Mouse (Mus musculus): Measurements from ENCODE around the gene Sh3bgrl2. TPM values are rescaled to one million over a fixed set of nuclear protein-coding genes. Genes with fewer than 3 reads are reported as not detected.

The Sh3bgrl2 gene
- polyA plus RNA-seq, 1 experiment from 2014 or later: 24.7 TPM

DNA sequence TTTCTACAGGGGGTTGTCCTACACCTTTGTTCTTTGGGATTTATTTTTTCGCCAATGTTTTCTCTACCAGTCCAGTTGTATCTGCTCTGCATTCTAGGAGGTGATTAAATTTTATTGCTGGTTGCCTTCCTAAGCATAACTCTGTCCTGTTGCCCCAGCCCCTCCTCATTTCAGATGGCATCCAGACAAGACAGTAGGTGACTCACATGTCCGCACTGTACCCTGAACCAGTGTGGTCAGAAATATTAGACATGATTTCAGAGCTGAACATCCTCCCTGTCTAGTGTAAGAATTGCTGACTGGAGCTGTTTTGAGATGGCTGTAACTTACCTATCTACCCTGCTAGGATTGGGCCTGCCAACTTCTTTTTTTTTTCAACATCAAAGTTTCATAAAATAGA, 40.9 kb downstream of the Sh3bgrl2 start:
- Histone ChIP-seq H3K4me1 (ENCODE audit: control insufficient read depth, insufficient read depth, low read length) (peaks cover 10% of the 10 kb centered on the region; the same call in 1 of the 2 replicates), H3K4me2 (replicated peaks; ENCODE audit: low read depth, low read length) (no peak overlapping the region), H3K9ac (replicated peaks; ENCODE audit: low read depth, low read length) (no peak overlapping the region), H3K36me3 (ENCODE audit: control insufficient read depth, insufficient read depth, low read length) (no peaks in the 10 kb centered on the region), H3K4me3 (ENCODE audit: low read depth, low read length) (no peak overlapping the region), H3K27ac (ENCODE audit: low read length) (no peak overlapping the region), H3K27me3 (ENCODE audit: control insufficient read depth, insufficient read depth, low read length) (no peaks in the 10 kb centered on the region), H3K9me3 (ENCODE audit: control insufficient read depth, low read depth, low read length) (no peaks in the 10 kb centered on the region)
- no peak for ATAC-seq (ENCODE audit: insufficient number of reproducible peaks, insufficient read depth, low FRiP score, low read depth)
- WGBS: 88% methylated on average over 2 of the region's 2 CpGs

DNA sequence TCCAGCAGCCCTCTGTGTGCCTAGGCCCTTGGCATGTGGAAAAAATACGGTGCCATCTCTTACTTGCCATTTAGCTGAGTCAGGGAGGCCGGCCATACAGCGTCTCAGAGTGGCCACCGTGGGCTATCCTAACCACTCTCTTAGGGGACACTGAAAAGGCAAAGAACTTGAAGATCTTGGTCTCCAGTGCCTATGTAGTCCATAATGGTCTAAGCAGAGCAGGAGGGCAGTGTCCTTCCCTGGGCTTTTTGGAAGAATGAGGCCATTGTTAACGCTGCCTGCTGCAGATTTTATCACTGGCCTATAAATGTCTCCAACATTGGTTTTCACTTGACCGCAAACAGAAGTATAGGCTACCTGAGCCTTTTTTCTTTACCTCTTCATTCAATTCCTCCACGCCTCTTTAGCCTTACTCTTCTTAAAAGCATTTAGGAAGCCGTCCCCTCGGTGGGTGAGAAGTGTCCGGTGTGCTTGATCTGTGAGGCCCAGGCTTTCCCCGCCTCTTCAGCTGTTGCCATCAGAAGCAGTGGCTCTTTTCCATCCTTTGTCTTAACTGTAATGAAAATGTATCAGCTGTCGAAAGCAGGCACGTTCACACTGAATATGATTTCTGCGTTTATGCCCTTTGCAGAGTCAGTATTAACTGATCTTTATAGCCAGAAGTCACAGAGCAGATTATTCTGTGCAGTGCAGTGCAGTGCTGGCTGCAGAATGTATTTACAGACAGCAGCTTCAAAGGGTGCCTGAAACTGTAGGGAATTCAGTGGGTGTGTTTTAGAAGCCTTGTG, 41.7 kb downstream of the Sh3bgrl2 start:
- Histone ChIP-seq H3K4me2 (replicated peaks; ENCODE audit: low read depth, low read length) (no peak overlapping the region), H3K4me3 (ENCODE audit: low read depth, low read length) (no peak overlapping the region), H3K4me1 (ENCODE audit: control insufficient read depth, insufficient read depth, low read length) (peaks cover 10% of the 10 kb centered on the region; the same call in 1 of the 2 replicates), H3K9me3 (ENCODE audit: control insufficient read depth, low read depth, low read length) (no peaks in the 10 kb centered on the region), H3K27me3 (ENCODE audit: control insufficient read depth, insufficient read depth, low read length) (no peaks in the 10 kb centered on the region), H3K36me3 (ENCODE audit: control insufficient read depth, insufficient read depth, low read length) (no peaks in the 10 kb centered on the region), H3K27ac (ENCODE audit: low read length) (no peak overlapping the region), H3K9ac (replicated peaks; ENCODE audit: low read depth, low read length) (no peak overlapping the region)
- 49% methylated on average over 14 of the region's 14 CpGs for WGBS
- ATAC-seq (ENCODE audit: insufficient number of reproducible peaks, insufficient read depth, low FRiP score, low read depth): no peak

DNA sequence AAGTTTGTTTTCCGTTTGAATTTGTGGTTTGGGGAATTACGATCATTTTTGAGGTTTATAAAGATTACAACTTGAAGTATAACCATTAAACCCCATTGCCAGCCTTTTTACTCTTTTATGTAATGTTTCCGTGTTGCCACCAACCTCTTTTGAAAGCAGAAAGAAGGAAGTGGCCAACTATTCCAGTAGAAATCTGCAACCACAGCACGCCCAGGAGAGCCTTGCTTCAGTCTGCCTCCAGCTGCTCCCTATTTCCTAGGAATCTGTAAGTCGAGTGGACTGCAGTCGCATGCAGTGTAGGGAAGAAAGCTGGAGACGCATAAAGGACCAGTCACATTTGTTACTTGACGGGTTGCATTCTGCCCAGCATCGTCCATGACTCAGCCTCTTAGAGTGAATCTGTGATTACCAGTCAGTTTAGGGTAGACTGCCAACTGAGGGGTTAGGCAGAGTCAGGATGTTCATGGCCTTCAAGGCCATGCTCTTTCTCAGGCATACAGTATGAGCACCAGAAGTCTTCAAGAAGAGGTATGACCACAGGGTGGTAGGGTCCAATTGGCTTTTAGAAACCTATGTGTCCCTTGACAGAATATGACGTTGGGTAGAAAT, 43.8 kb downstream of the Sh3bgrl2 start:
- Histone ChIP-seq H3K9me3 (ENCODE audit: control insufficient read depth, low read depth, low read length) (no peaks in the 10 kb centered on the region), H3K4me3 (ENCODE audit: low read depth, low read length) (no peak overlapping the region), H3K27me3 (ENCODE audit: control insufficient read depth, insufficient read depth, low read length) (no peaks in the 10 kb centered on the region), H3K4me2 (replicated peaks; ENCODE audit: low read depth, low read length) (no peak overlapping the region), H3K36me3 (ENCODE audit: control insufficient read depth, insufficient read depth, low read length) (no peaks in the 10 kb centered on the region), H3K9ac (replicated peaks; ENCODE audit: low read depth, low read length) (no peak overlapping the region), H3K27ac (ENCODE audit: low read length) (no peak overlapping the region), H3K4me1 (ENCODE audit: control insufficient read depth, insufficient read depth, low read length) (peaks cover 10% of the 10 kb centered on the region; the same call in 1 of the 2 replicates)
- ATAC-seq (ENCODE audit: insufficient number of reproducible peaks, insufficient read depth, low FRiP score, low read depth): no peak
- WGBS: 88% methylated on average over 10 of the region's 10 CpGs

DNA sequence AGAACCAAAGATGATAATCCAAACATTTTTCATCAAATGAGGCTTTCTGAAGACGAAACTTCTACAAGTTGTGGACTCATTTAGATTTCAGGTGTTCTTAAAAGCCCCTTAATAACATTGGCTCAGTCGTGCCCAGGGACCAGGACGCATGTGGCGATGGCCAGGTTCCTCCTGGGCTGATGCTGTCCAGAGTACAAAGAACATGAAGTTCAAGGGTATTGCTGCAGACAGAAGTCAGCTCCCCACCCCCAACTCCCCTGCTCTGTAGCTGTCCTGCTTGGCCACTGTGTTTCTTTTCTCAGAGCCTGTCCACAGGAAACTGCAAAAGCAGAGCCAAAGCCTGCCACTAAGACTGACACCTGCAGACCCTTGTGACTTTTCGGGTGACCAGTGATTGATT, 45.7 kb downstream of the Sh3bgrl2 start:
- no peaks in the 10 kb centered on the region for H3K27me3 ChIP-seq (ENCODE audit: control insufficient read depth, insufficient read depth, low read length)
- no peak overlapping the region for H3K4me3 ChIP-seq (ENCODE audit: low read depth, low read length)
- no peaks in the 10 kb centered on the region for H3K9me3 ChIP-seq (ENCODE audit: control insufficient read depth, low read depth, low read length)
- no peak overlapping the region for H3K9ac ChIP-seq (replicated peaks; ENCODE audit: low read depth, low read length)
- H3K36me3 ChIP-seq (ENCODE audit: control insufficient read depth, insufficient read depth, low read length): no peaks in the 10 kb centered on the region
- WGBS: 86% methylated on average over 5 of the region's 5 CpGs
- no peak overlapping the region for H3K27ac ChIP-seq (ENCODE audit: low read length)
- H3K4me2 ChIP-seq (replicated peaks; ENCODE audit: low read depth, low read length): no peak overlapping the region
- peaks cover 10% of the 10 kb centered on the region; the same call in 1 of the 2 replicates for H3K4me1 ChIP-seq (ENCODE audit: control insufficient read depth, insufficient read depth, low read length)
- no peak for ATAC-seq (ENCODE audit: insufficient number of reproducible peaks, insufficient read depth, low FRiP score, low read depth)

- H3K9ac ChIP-seq (replicated peaks; ENCODE audit: low read depth, low read length): no peak overlapping the region
- no peak overlapping the region for H3K27ac ChIP-seq (ENCODE audit: low read length)
- H3K27me3 ChIP-seq (ENCODE audit: control insufficient read depth, insufficient read depth, low read length): no peaks in the 10 kb centered on the region
- H3K9me3 ChIP-seq (ENCODE audit: control insufficient read depth, low read depth, low read length): no peaks in the 10 kb centered on the region
- no peak overlapping the region for H3K4me2 ChIP-seq (replicated peaks; ENCODE audit: low read depth, low read length)
- 89% methylated on average over 6 of the region's 6 CpGs for WGBS
- no peak for ATAC-seq (ENCODE audit: insufficient number of reproducible peaks, insufficient read depth, low FRiP score, low read depth)
- no peak overlapping the region for H3K4me3 ChIP-seq (ENCODE audit: low read depth, low read length)
- no peaks in the 10 kb centered on the region for H3K36me3 ChIP-seq (ENCODE audit: control insufficient read depth, insufficient read depth, low read length)
- no peaks in the 10 kb centered on the region for H3K4me1 ChIP-seq (ENCODE audit: control insufficient read depth, insufficient read depth, low read length)
Measured at GRCm38 (mm10) chr9:83596132-83596531, 48.0 kb downstream of the Sh3bgrl2 start.

- Histone ChIP-seq H3K4me3 (ENCODE audit: low read depth, low read length) (no peak overlapping the region), H3K27me3 (ENCODE audit: control insufficient read depth, insufficient read depth, low read length) (no peaks in the 10 kb centered on the region), H3K4me1 (ENCODE audit: control insufficient read depth, insufficient read depth, low read length) (no peaks in the 10 kb centered on the region), H3K9me3 (ENCODE audit: control insufficient read depth, low read depth, low read length) (no peaks in the 10 kb centered on the region), H3K4me2 (replicated peaks; ENCODE audit: low read depth, low read length) (no peak overlapping the region), H3K36me3 (ENCODE audit: control insufficient read depth, insufficient read depth, low read length) (no peaks in the 10 kb centered on the region), H3K27ac (ENCODE audit: low read length) (no peak overlapping the region), H3K9ac (replicated peaks; ENCODE audit: low read depth, low read length) (no peak overlapping the region)
- ATAC-seq (ENCODE audit: insufficient number of reproducible peaks, insufficient read depth, low FRiP score, low read depth): peak; percentile 53; the same call in 1 of the 2 replicates
- 81% methylated on average over 13 of the region's 13 CpGs for WGBS
Measured at GRCm38 (mm10) chr9:83596646-83597481, 48.7 kb downstream of the Sh3bgrl2 start.

GRCm38 (mm10) chr9:83598047-83598446, 49.9 kb downstream of the Sh3bgrl2 start:
- Histone ChIP-seq H3K9me3 (ENCODE audit: control insufficient read depth, low read depth, low read length) (no peaks in the 10 kb centered on the region), H3K4me1 (ENCODE audit: control insufficient read depth, insufficient read depth, low read length) (no peaks in the 10 kb centered on the region), H3K4me2 (replicated peaks; ENCODE audit: low read depth, low read length) (no peak overlapping the region), H3K27me3 (ENCODE audit: control insufficient read depth, insufficient read depth, low read length) (no peaks in the 10 kb centered on the region), H3K9ac (replicated peaks; ENCODE audit: low read depth, low read length) (no peak overlapping the region), H3K36me3 (ENCODE audit: control insufficient read depth, insufficient read depth, low read length) (no peaks in the 10 kb centered on the region), H3K27ac (ENCODE audit: low read length) (no peak overlapping the region), H3K4me3 (ENCODE audit: low read depth, low read length) (no peak overlapping the region)
- 84% methylated on average over 7 of the region's 7 CpGs for whole genome bisulfite sequencing
- ATAC-seq (ENCODE audit: insufficient number of reproducible peaks, insufficient read depth, low FRiP score, low read depth): no peak

- 59% methylated on average over 6 of the region's 6 CpGs for WGBS
- Histone ChIP-seq H3K9me3 (ENCODE audit: control insufficient read depth, low read depth, low read length) (no peaks in the 10 kb centered on the region), H3K9ac (replicated peaks; ENCODE audit: low read depth, low read length) (no peak overlapping the region), H3K27ac (ENCODE audit: low read length) (no peak overlapping the region), H3K27me3 (ENCODE audit: control insufficient read depth, insufficient read depth, low read length) (no peaks in the 10 kb centered on the region), H3K4me2 (replicated peaks; ENCODE audit: low read depth, low read length) (no peak overlapping the region), H3K4me3 (ENCODE audit: low read depth, low read length) (no peak overlapping the region), H3K36me3 (ENCODE audit: control insufficient read depth, insufficient read depth, low read length) (no peaks in the 10 kb centered on the region), H3K4me1 (ENCODE audit: control insufficient read depth, insufficient read depth, low read length) (no peaks in the 10 kb centered on the region)
- ATAC-seq (ENCODE audit: insufficient number of reproducible peaks, insufficient read depth, low FRiP score, low read depth): no peak
Measured at GRCm38 (mm10) chr9:83599505-83599904, 51.4 kb downstream of the Sh3bgrl2 start.

Data from stomach, embryonic 14.5 days (tissue).